Mouse (Mus musculus) liver, embryonic 11.5 days (tissue): Measurements from ENCODE around the gene Rtn4r. TPM values are rescaled to one million over a fixed set of nuclear protein-coding genes. Genes with fewer than 3 reads are reported as not detected.
A peak's percentile ranks its signal among the peaks of the same experiment; 100 is the strongest.

Source experiments
- ATAC-seq: fragments of 200-750 bp; cut with Nextera tagmentation; replicated peaks from 2 replicates; pipeline ENCODE4 v1.8.0; 2017; ENCODE audit warnings: moderate number of reproducible peaks, mild to moderate bottlenecking, moderate TSS enrichment, moderate library complexity; ENCODE audit not compliant: low FRiP score
- DNase-seq: peaks from one replicate; pipeline ENCODE4 v3.0.0-alpha.2; 2017; ENCODE audit warnings: low spot score
- H3K27ac ChIP-seq: fragments of 300-500 bp; sonication (generic); 2 replicates; pipeline ENCODE4 v1.5.1; 2014; ENCODE audit warnings: mild to moderate bottlenecking, low read depth, low read length, control low read depth
- H3K27me3 ChIP-seq: fragments of 300-500 bp; sonication (generic); replicated peaks from 2 replicates; pipeline ENCODE4 v1.6.1; 2014; ENCODE audit warnings: low read length, mixed read lengths; ENCODE audit not compliant: control insufficient read depth, insufficient read depth
- H3K36me3 ChIP-seq: fragments of 300-500 bp; sonication (generic); 2 replicates; pipeline ENCODE4 v1.6.1; 2014; ENCODE audit warnings: mild to moderate bottlenecking, low read length, moderate library complexity, mixed read lengths; ENCODE audit not compliant: control insufficient read depth, insufficient read depth
- H3K4me1 ChIP-seq: fragments of 300-500 bp; sonication (generic); replicated peaks from 2 replicates; pipeline ENCODE4 v1.6.1; 2014; ENCODE audit warnings: low read length, mixed read lengths; ENCODE audit not compliant: control insufficient read depth, insufficient read depth
- H3K4me2 ChIP-seq: fragments of 300-500 bp; sonication (generic); 2 replicates; pipeline ENCODE4 v1.6.1; 2014; ENCODE audit warnings: mild to moderate bottlenecking, control low read depth, moderate library complexity
- H3K4me3 ChIP-seq: fragments of 300-500 bp; sonication (generic); 2 replicates; pipeline ENCODE4 v1.5.1; 2014; ENCODE audit warnings: low read depth, low read length, control low read depth
- H3K9ac ChIP-seq: fragments of 300-500 bp; sonication (generic); 2 replicates; pipeline ENCODE4 v1.6.1; 2014; ENCODE audit warnings: low read depth, low read length, control low read depth
- H3K9me3 ChIP-seq: fragments of 300-500 bp; sonication (generic); 2 replicates; pipeline ENCODE4 v1.6.1; 2016; ENCODE audit warnings: low read length, inconsistent platforms, mixed read lengths; ENCODE audit not compliant: control insufficient read depth
- WGBS: fragments of 180-500 bp; shearing (Covaris S2); extraction: QIAGEN DNeasy Blood & Tissue Kit; methylation state at CpG from one replicate; pipeline ENCODE4 v1.1.7; 2014; 5-methylcytosine and 5-hydroxymethylcytosine counted together
- polyA plus RNA-seq: library from polyadenylated mRNA; unstranded; fragments of >200 nt; fragmentation: Nextera tagmentation; extraction: Ambion mirVana; gene quantifications from 2 replicates; pipeline ENCODE4 v1.2.1, GENCODE M21; 2014

The Rtn4r gene
- polyA plus RNA-seq, 1 experiment from 2014 or later: 0.96 TPM

GRCm38 (mm10) chr16:18087101-18087500, 40.3 kb upstream of the Rtn4r start:
- 81% methylated on average over 5 of the region's 5 CpGs for WGBS
- Histone ChIP-seq H3K27me3 (no peaks in the 10 kb centered on the region), H3K9ac (no peak overlapping the region), H3K36me3 (no peaks in the 10 kb centered on the region), H3K4me2 (no peak overlapping the region), H3K4me3 (no peak overlapping the region), H3K4me1 (peaks cover 14% of the 10 kb centered on the region; the same call in 1 of the 2 replicates), H3K27ac (no peak overlapping the region), H3K9me3 (no peaks in the 10 kb centered on the region)
- no peak for ATAC-seq
- DNase-seq: no peak

GRCm38 (mm10) chr16:18096348-18096747, 31.1 kb upstream of the Rtn4r start:
- Histone ChIP-seq H3K4me2 (no peak overlapping the region), H3K9ac (no peak overlapping the region), H3K4me3 (no peak overlapping the region), H3K27me3 (no peaks in the 10 kb centered on the region), H3K9me3 (no peaks in the 10 kb centered on the region), H3K36me3 (no peaks in the 10 kb centered on the region), H3K27ac (no peak overlapping the region), H3K4me1 (no peaks in the 10 kb centered on the region)
- WGBS: 39% methylated on average over 5 of the region's 5 CpGs
- ATAC-seq (no peak), DNase-seq (no peak)

DNA sequence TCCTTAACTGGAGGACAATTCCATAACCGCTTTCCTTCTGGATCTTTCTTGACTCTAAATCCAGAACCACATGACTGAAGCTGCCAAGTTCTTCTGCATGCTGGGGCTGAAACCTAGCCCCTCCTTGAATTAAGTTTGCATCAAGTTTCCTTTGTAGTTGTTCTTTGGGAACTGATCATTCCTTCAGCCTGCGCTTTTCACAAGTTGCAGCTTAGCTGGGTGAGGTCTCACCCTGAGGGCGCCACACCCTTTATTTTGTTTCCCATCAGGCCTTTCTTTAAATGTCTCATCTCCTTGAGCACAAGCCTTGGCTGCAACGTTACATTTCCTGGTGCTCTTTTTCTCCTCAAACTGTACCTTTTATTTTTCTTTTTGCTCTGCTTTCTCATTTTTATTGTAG, 24.6 kb upstream of the Rtn4r start:
- Histone ChIP-seq H3K4me2 (no peak overlapping the region), H3K36me3 (no peaks in the 10 kb centered on the region), H3K9ac (no peak overlapping the region), H3K4me3 (no peak overlapping the region), H3K27ac (no peak overlapping the region), H3K9me3 (no peaks in the 10 kb centered on the region), H3K4me1 (0 out of 2 replicates have a peak, but pooled peaks cover 3% of the 10 kb centered on the region), H3K27me3 (no peaks in the 10 kb centered on the region; the same call in 1 of the 2 replicates)
- ATAC-seq (no peak), DNase-seq (no peak)
- WGBS: 73% methylated on average over 4 of the region's 4 CpGs

GRCm38 (mm10) chr16:18103366-18103765, 24.1 kb upstream of the Rtn4r start:
- Histone ChIP-seq H3K4me2 (no peak overlapping the region), H3K27ac (no peak overlapping the region), H3K4me3 (no peak overlapping the region), H3K36me3 (no peaks in the 10 kb centered on the region), H3K27me3 (no peaks in the 10 kb centered on the region; the same call in 1 of the 2 replicates), H3K9me3 (no peaks in the 10 kb centered on the region), H3K4me1 (0 out of 2 replicates have a peak, but pooled peaks cover 3% of the 10 kb centered on the region), H3K9ac (no peak overlapping the region)
- WGBS: 74% methylated on average over 1 of the region's 1 CpGs
- ATAC-seq: no peak
- DNase-seq: no peak

- Histone ChIP-seq H3K4me2 (no peak overlapping the region), H3K27me3 (no peaks in the 10 kb centered on the region; the same call in 1 of the 2 replicates), H3K4me1 (0 out of 2 replicates have a peak, but pooled peaks cover 3% of the 10 kb centered on the region), H3K9me3 (no peaks in the 10 kb centered on the region), H3K27ac (no peak overlapping the region), H3K36me3 (no peaks in the 10 kb centered on the region), H3K4me3 (no peak overlapping the region), H3K9ac (no peak overlapping the region)
- DNase-seq (no peak), ATAC-seq (no peak)
- 41% methylated on average over 6 of the region's 6 CpGs for WGBS
Observed at GRCm38 (mm10) chr16:18103808-18104207, 23.6 kb upstream of the Rtn4r start.

- peaks cover 8% of the 10 kb centered on the region; the same call in 1 of the 2 replicates for H3K9me3 ChIP-seq
- 53% methylated on average over 5 of the region's 5 CpGs for WGBS
- H3K27ac ChIP-seq: no peak overlapping the region
- 0 out of 2 replicates have a peak, but pooled peaks cover 3% of the 10 kb centered on the region for H3K4me1 ChIP-seq
- no peaks in the 10 kb centered on the region for H3K36me3 ChIP-seq
- ATAC-seq: peak; percentile 56
- no peak overlapping the region for H3K4me2 ChIP-seq
- H3K27me3 ChIP-seq: no peaks in the 10 kb centered on the region; the same call in 1 of the 2 replicates
- no peak overlapping the region for H3K9ac ChIP-seq
- H3K4me3 ChIP-seq: no peak overlapping the region
- DNase-seq: no peak
Observed at GRCm38 (mm10) chr16:18108221-18108966, 19.0 kb upstream of the Rtn4r start.

GRCm38 (mm10) chr16:18111042-18111441, 16.4 kb upstream of the Rtn4r start:
- DNase-seq (no peak), ATAC-seq (no peak)
- Histone ChIP-seq H3K27ac (no peak overlapping the region), H3K27me3 (no peaks in the 10 kb centered on the region; the same call in 1 of the 2 replicates), H3K4me2 (no peak overlapping the region), H3K9me3 (peaks cover 8% of the 10 kb centered on the region; the same call in 1 of the 2 replicates), H3K4me3 (no peak overlapping the region), H3K4me1 (no peaks in the 10 kb centered on the region), H3K36me3 (no peaks in the 10 kb centered on the region), H3K9ac (no peak overlapping the region)
- 65% methylated on average over 7 of the region's 7 CpGs for WGBS

DNA sequence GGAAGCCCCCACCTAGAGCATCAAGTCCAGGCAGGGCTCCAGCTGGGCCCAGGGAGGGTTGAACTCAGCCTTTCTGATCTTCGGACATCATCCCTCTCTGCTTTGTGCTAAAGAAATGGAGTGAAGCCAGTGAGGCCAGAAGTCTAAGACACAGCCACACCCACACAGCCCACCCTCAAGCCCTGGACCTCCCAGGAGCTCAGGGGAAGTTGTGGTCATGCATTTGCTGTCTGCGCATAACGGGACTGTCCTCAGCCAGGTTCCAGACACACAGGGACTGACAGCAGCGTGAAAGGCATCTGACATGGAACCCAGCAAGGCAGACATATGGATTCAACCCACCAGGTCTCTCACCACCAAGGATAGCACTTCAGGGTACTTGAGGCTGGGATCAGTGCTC, 11.0 kb upstream of the Rtn4r start:
- no peaks in the 10 kb centered on the region for H3K36me3 ChIP-seq
- WGBS: 45% methylated on average over 4 of the region's 4 CpGs
- H3K4me1 ChIP-seq: no peaks in the 10 kb centered on the region
- no peak overlapping the region for H3K9ac ChIP-seq
- no peak overlapping the region for H3K4me3 ChIP-seq
- DNase-seq (no peak), ATAC-seq (no peak)
- H3K4me2 ChIP-seq: no peak overlapping the region
- H3K27me3 ChIP-seq: no peaks in the 10 kb centered on the region
- peaks cover 2% of the 10 kb centered on the region; the same call in 1 of the 2 replicates for H3K9me3 ChIP-seq
- no peak overlapping the region for H3K27ac ChIP-seq

- Histone ChIP-seq H3K4me2 (no peak overlapping the region), H3K9ac (no peak overlapping the region), H3K36me3 (no peaks in the 10 kb centered on the region), H3K4me3 (no peak overlapping the region), H3K27ac (no peak overlapping the region), H3K4me1 (no peaks in the 10 kb centered on the region), H3K27me3 (no peaks in the 10 kb centered on the region), H3K9me3 (no peaks in the 10 kb centered on the region)
- ATAC-seq (no peak), DNase-seq (no peak)
- WGBS: 44% methylated on average over 3 of the region's 3 CpGs
Observed at GRCm38 (mm10) chr16:18118285-18118684, 9.2 kb upstream of the Rtn4r start.
